Mouse (Mus musculus) megakaryocyte-erythroid progenitor cell, adult 5-6 weeks (primary cell): ENCODE measurements at regions not wholly inside any gene's neighbourhood (a gene's known extent, or its start where the extent isn't known, plus 50 kb on each side); places are given as distances from the start of the nearest gene placed in this dataset.

Experiments used
- ATAC-seq: replicated peaks from 2 replicates; pipeline ENCODE4 v1.8.0; 2016; ENCODE audit warnings: mild to moderate bottlenecking, inconsistent platforms; ENCODE audit not compliant: severe bottlenecking, poor library complexity, low FRiP score, low TSS enrichment

GRCm38 (mm10) chr10:118619601-118620000 lies 178.8 kb downstream of the Ifng start:
- no peak for ATAC-seq

DNA sequence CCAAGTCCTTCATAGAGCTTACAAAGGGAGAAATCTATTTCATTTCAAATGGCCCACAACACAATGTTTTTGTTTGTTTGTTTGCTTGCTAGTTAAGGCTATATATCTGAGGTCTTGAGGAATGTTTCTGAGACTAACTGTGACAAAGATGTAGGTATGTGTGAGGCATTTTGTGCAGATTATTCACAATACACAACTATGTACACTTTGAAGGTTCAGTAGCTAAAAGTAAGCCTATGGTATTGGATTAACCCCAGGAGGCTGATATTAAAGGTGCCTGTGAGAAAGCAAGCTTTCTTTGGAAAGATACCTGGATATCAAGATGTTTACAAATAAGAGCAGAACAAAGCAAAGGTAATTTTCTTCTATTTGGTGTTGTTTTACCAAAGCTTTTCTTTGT lies 179.8 kb downstream of the Ifng start:
- no peak for ATAC-seq

GRCm38 (mm10) chr10:118621546-118621945 lies 180.7 kb downstream of the Ifng start:
- ATAC-seq, result no peak

DNA sequence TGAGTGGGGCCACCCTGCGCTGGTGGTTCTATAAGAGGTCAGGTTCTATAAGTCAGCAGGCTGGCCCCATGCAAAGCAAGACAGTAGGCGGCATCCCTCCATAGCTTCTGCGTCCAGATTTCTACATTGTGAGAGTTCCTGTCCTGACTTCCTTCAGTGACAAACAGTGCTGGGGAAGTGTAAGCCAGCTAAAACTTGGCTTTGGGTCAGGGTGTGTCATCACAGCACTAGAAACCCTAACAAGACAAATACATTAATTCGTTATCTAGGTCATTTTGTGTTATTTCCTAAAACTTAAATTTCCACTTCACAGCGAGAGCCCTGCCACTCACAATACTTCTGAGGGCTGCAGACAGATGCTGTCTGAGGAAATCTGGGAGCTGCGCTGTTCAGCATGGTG lies 181.3 kb downstream of the Ifng start:
- ATAC-seq, result no peak

- ATAC-seq, result no peak
Observed at GRCm38 (mm10) chr10:118622916-118623315, 182.1 kb downstream of the Ifng start.

DNA sequence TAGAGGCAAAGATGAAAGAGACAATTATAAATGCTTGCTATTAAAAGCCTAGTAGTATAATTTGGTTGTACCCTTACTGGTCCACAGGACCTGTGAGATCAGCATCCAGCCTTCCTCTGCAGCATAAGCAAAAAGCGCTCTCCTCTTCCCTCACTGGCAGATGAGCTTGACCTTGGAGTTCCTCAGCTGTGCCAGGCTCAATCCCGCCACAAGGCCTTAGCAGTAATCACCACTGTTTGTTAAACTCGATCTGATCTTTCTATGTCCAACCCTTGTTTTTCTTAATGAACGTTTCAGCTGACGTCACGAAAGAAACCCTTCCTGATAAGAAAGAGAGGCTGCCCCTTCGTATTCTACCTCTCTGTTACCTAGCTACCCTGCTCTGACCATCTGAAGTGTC lies 183.5 kb downstream of the Ifng start:
- ATAC-seq, result no peak

DNA sequence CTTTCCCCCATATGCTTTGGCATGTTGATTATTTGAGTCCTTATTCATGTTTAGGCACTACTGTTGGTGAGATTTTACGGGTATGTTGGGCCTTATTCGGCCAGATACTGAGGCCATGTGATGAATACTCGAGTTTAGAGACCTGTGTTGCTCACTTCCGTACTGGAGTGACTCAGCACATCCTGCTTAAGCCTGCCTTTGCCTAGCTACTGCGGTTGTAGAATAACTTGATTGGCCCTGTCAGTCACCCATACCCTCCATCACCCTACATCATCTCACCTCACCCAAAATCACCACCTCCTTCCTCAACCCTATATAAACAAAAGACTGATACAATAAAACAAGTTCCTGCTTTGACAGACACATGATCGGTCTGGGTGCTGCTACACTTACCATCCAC lies 187.2 kb downstream of the Ifng start:
- ATAC-seq, result no peak

- ATAC-seq, result no peak
Observed at GRCm38 (mm10) chr10:118629360-118630040, 188.7 kb downstream of the Ifng start.

GRCm38 (mm10) chr10:118631786-118632185 lies 190.9 kb downstream of the Ifng start:
- ATAC-seq, result no peak

- ATAC-seq, result no peak
Observed at GRCm38 (mm10) chr10:118632187-118632586, 191.3 kb downstream of the Ifng start.

- ATAC-seq, result peak; percentile 99
Observed at GRCm38 (mm10) chr10:118633429-118633828, 192.6 kb downstream of the Ifng start.

- no peak for ATAC-seq
Observed at GRCm38 (mm10) chr10:118639097-118639496, 198.3 kb downstream of the Ifng start.

- no peak for ATAC-seq
Observed at GRCm38 (mm10) chr10:118640121-118640809, 199.4 kb downstream of the Ifng start.

DNA sequence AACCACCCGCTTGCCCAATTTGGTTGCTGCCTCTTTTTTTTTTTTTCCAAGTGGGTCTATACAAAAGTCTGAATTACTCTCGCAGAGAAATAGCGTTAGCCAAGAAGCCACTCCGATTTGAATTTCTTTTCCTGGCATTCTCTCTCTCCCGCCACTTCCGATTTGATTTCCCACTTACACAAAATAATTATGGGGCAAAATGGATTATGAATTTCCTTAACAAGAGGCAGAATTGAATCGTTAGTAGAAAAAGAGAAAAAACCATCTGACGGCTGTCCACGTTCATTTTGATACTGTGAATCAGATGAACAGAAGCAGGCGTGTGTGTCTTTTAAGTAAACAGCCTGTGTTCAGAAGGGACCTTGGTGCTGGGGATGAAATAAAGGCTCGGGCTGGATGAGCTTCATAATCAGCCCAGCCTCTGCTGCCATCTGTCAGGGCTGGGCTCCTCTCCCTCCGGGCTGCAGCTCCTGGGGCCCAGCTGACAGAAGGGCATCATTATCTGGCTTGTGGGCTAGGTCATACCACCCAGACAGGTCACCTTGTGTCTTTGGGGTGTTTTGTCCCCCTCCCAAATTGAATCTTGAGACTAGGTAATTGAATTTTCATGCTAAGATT lies 200.1 kb downstream of the Ifng start:
- ATAC-seq, result no peak

DNA sequence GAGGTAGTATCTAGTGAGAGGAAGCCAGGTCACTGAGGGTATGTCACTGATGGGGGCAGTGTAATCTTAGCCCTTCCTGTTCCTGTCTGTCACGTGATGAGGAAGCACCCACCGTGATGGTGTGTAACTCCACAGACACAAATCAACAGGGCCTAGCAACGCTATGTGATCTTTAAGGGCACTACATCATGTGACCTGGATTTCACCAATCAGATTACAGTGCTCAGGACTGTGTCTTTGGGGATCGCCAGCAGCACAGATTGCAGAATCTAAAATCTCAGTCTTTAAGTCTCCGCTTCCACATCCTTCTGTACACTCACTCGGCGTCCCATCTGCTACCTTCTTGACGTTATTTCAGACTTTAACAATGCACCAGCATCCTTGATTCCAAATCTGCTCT lies 202.8 kb downstream of the Ifng start:
- no peak for ATAC-seq

DNA sequence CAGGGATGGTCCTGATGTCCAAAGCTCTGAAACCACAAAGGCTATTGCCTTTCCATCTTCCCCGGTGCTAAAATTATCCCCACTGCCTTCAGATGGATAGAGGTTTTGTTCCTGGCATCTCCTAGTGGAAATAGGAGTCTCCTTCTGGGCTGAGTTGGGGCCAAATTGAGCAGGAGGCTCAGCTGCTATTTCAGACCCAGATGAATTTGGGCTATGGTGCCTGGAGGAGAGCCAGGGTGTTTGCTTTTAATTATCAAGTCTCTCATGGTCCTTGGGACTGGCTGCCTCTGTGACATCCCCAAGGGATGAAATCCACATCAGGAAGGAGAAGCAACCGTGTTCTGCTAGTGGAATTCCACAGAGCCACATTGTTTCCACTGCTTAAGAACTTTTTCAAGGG lies 207.3 kb downstream of the Ifng start:
- ATAC-seq, result no peak

GRCm38 (mm10) chr10:118656561-118656960 lies 213.4 kb downstream of the Dyrk2 start:
- no peak for ATAC-seq

DNA sequence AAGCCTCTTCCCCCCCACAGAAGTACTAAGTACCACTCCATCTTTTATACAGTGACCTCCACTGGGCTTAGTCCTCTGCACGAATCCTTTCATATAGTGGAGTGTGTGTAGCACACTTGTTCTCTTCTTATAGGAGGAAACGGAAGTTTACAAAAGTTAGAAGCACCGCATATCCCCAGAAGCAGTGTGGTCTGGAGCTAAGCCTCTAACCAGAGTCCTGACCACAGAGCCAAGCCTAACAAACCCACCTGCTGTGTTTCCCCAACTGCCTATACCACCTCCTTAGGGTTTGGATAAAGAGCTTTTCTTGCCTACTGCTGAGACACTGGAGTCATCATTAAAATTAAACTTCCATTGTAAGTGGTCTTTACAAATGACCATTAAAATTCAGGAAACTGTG lies 204.0 kb downstream of the Dyrk2 start:
- ATAC-seq, result no peak

DNA sequence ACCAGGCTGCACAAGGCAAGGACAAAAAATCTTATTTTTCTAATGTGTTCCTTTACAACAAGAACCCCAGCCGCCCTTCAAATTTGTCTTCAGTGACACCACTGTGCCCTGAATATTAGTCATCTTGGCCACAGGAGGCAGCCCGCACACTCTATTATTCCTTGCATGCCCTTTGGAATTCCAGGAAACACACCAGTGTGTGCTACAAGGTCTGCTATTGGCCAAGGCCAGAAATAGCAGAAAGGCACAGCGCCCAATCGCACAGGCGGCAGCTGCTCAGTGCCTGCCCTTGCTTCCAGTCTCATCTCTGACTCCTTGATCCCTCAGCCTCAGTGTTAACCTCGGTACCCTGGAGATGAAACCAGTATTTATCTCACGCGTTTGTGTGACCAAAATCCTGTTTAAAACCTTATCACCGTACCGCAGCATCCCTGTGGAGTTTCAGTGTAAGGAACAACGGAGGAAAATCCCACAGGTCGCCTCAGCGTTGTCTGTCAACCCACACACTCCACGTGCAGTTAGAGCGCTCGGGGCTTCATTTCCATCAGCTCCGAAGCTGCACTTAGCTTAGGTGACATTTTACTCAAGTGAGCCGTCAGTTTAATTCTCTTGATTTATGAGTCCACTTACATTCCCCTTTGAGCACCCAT lies 194.1 kb downstream of the Dyrk2 start:
- no peak for ATAC-seq

DNA sequence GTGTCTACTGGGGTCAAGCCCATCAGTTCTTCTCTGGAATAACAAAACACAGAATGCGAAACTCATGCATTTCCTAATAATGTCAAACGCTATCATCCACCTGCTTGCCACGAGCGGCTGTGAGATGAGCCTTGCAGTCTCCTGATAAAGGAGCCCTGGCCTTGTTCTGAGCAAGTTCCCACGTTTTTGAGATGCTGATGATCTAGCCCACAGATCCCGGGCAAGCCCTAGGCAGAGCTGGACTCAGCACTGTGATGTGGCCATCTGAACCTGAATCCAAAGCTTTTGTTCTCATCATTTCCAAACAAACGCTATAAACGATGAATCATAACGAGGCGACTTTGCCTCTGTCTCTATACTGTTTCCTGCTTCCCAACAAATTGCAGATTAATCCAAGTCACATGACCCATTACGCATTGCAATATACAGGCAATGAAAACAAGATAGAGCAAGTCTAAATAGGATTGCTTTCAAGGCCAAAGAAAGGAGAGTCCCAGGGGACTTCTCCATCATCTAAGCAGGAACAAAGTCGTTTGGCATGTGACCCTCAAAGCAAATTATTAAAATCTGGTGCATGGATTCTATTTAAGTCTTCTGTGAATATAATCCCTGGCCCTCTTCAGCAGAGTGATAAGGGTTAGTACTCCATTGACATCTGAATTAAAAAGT lies 191.1 kb downstream of the Dyrk2 start:
- ATAC-seq, result no peak
